Mouse (Mus musculus) CH12.LX (cell line): ENCODE measurements around the gene Atg5. TPM values are rescaled to one million over a fixed set of nuclear protein-coding genes. Genes with fewer than 3 reads are reported as not detected.

Experiments used
- DNase-seq: peaks from one replicate; pipeline ENCODE4 v3.0.0-alpha.2; 2013; ENCODE audit errors: extremely low read depth
- H3K27ac ChIP-seq: 2 replicates; pipeline ENCODE4 v1.5.1; 2012; ENCODE audit warnings: low read depth, mild to moderate bottlenecking, control low read depth, moderate library complexity; ENCODE audit not compliant: insufficient read depth
- H3K27me3 ChIP-seq: replicated peaks from 2 replicates; pipeline ENCODE3; 2012; ENCODE audit warnings: inconsistent platforms
- H3K36me3 ChIP-seq, 2 experiments: replicated peaks in 1 of 2; 2 replicates each; pipeline versions ENCODE3 to v1.6.1; 2012; ENCODE audit warnings: inconsistent platforms in 1 of 2, low read length in 1 of 2, mild to moderate bottlenecking in 1 of 2, mixed read lengths in 1 of 2, moderate library complexity in 1 of 2; ENCODE audit not compliant: control insufficient read depth in 1 of 2, insufficient read depth in 1 of 2
- H3K4me1 ChIP-seq, 2 experiments: 2 replicates each; pipeline ENCODE4 v1.6.1; 2012; ENCODE audit warnings: inconsistent platforms in 1 of 2, moderate library complexity in 1 of 2; ENCODE audit not compliant: insufficient read depth in 2 of 2, control insufficient read depth in 1 of 2
- H3K4me2 ChIP-seq: 2 replicates; pipeline ENCODE4 v1.6.1; 2012; ENCODE audit warnings: low read depth, mild to moderate bottlenecking, control low read depth; ENCODE audit not compliant: poor library complexity, insufficient read depth, severe bottlenecking
- H3K4me3 ChIP-seq, 3 experiments: fragments of 150-350 bp in 1 of 3; sonication (generic) in 1 of 3; replicated peaks in 1 of 3; 2 replicates each; pipeline versions ENCODE3 to v1.5.1; 2011 to 2012; ENCODE audit warnings: low read depth in 2 of 3, low read length in 2 of 3, mild to moderate bottlenecking in 2 of 3, moderate library complexity in 2 of 3, control low read depth in 1 of 3, improper control_type of control experiment in 1 of 3, inconsistent platforms in 1 of 3, mixed read lengths in 1 of 3; ENCODE audit not compliant: poor library complexity in 1 of 3
- H3K79me2 ChIP-seq: replicated peaks from 2 replicates; pipeline ENCODE4 v1.6.1; 2012; ENCODE audit warnings: mild to moderate bottlenecking, moderate library complexity; ENCODE audit not compliant: control insufficient read depth, poor library complexity, insufficient read depth, severe bottlenecking; ENCODE audit errors: extremely low read depth
- H3K9ac ChIP-seq: 2 replicates; pipeline ENCODE4 v1.6.1; 2012; ENCODE audit warnings: low read depth, mild to moderate bottlenecking, control low read depth, moderate library complexity; ENCODE audit not compliant: insufficient read depth
- H3K9me3 ChIP-seq: replicated peaks from 2 replicates; pipeline ENCODE3; 2012; ENCODE audit warnings: low read length, inconsistent platforms, mixed read lengths
- BHLHE40 ChIP-seq: IDR thresholded peaks from 2 replicates; pipeline ENCODE4 v1.6.1; 2011; ENCODE audit warnings: mild to moderate bottlenecking, low read depth, low read length, improper control_type of control experiment
- CHD1 ChIP-seq: IDR thresholded peaks from 2 replicates; pipeline ENCODE4 v1.6.1; 2012; ENCODE audit warnings: low read depth, low read length, improper control_type of control experiment, inconsistent platforms
- CTCF ChIP-seq, 2 experiments: IDR thresholded peaks in 1 of 2; conservative IDR thresholded peaks in 1 of 2; 2 replicates each; pipeline ENCODE4 v1.5.1; 2011 to 2012; ENCODE audit warnings: low read depth in 2 of 2, low read length in 2 of 2, improper control_type of control experiment in 1 of 2, inconsistent platforms in 1 of 2, mild to moderate bottlenecking in 1 of 2, moderate library complexity in 1 of 2
- EP300 ChIP-seq: IDR thresholded peaks from 2 replicates; pipeline ENCODE4 v1.6.1; 2011; ENCODE audit warnings: low read length, improper control_type of control experiment
- ETS1 ChIP-seq: conservative IDR thresholded peaks from 2 replicates; pipeline ENCODE4 v1.6.1; 2012; ENCODE audit warnings: low read depth, mild to moderate bottlenecking, inconsistent platforms, low read length, improper control_type of control experiment, moderate library complexity
- IRF4 ChIP-seq: IDR thresholded peaks from 2 replicates; pipeline ENCODE4 v1.6.1; 2014; ENCODE audit warnings: low read depth, mild to moderate bottlenecking, inconsistent platforms, low read length, improper control_type of control experiment
- MAFK ChIP-seq: IDR thresholded peaks from 2 replicates; pipeline ENCODE4 v1.6.1; 2011; ENCODE audit warnings: low read length, improper control_type of control experiment; ENCODE audit not compliant: insufficient replicate concordance
- MAX ChIP-seq: IDR thresholded peaks from 2 replicates; pipeline ENCODE4 v1.6.1; 2011; ENCODE audit warnings: low read length, improper control_type of control experiment
- MEF2A ChIP-seq: IDR thresholded peaks from 2 replicates; pipeline ENCODE4 v1.6.1; 2014; ENCODE audit warnings: low read depth, mild to moderate bottlenecking, inconsistent platforms, low read length, improper control_type of control experiment, borderline replicate concordance
- MYC ChIP-seq: IDR thresholded peaks from 2 replicates; pipeline ENCODE4 v1.6.1; 2011; ENCODE audit warnings: low read depth, mild to moderate bottlenecking, improper control_type of control experiment, low read length
- NRF1 ChIP-seq: IDR thresholded peaks from 2 replicates; pipeline ENCODE4 v1.6.1; 2014; ENCODE audit warnings: low read depth, mild to moderate bottlenecking, inconsistent platforms, low read length, improper control_type of control experiment, moderate library complexity
- POLR2AphosphoS2 ChIP-seq: IDR thresholded peaks from 2 replicates; pipeline ENCODE4 v1.6.1; 2011; ENCODE audit warnings: low read depth, low read length, improper control_type of control experiment
- RAD21 ChIP-seq: IDR thresholded peaks from 2 replicates; pipeline ENCODE4 v1.6.1; 2011; ENCODE audit warnings: low read depth, mild to moderate bottlenecking, low read length, improper control_type of control experiment, moderate library complexity
- TBP ChIP-seq: conservative IDR thresholded peaks from 2 replicates; pipeline ENCODE4 v1.6.1; 2011; ENCODE audit warnings: low read depth, low read length, improper control_type of control experiment
- UBTF ChIP-seq: IDR thresholded peaks from 2 replicates; pipeline ENCODE4 v1.6.1; 2012; ENCODE audit warnings: low read depth, mild to moderate bottlenecking, inconsistent platforms, low read length, improper control_type of control experiment, moderate library complexity
- USF1 ChIP-seq: IDR thresholded peaks from 2 replicates; pipeline ENCODE4 v1.6.1; 2014; ENCODE audit warnings: low read depth, mild to moderate bottlenecking, inconsistent platforms, low read length, improper control_type of control experiment
- ZMIZ1 ChIP-seq: IDR thresholded peaks from 2 replicates; pipeline ENCODE4 v1.6.1; 2012; ENCODE audit warnings: low read depth, mild to moderate bottlenecking, inconsistent platforms, low read length, improper control_type of control experiment
- dilution Hi-C: fragments of 300-500 bp; cut with MboI; formaldehyde crosslinking; loops from 2 replicates; pipeline ENCODE4 v1.14.3; 2020; ENCODE audit warnings: low sequenced_read_pairs; ENCODE audit not compliant: extremely low pct_unique_long_range_greater_than_20kb, extremely low pct_ligation_motif_present
- in situ Hi-C: fragments of 300-500 bp; cut with MboI; formaldehyde crosslinking; loops from 3 replicates; pipeline ENCODE4 v1.14.3; 2019; ENCODE audit warnings: low sequenced_read_pairs, low pct_ligation_motif_present, low pct_unique_long_range_greater_than_20kb, mixed read lengths
- polyA plus RNA-seq: library from polyadenylated mRNA; unstranded; fragments of >175 nt; gene quantifications from 2 replicates; pipeline ENCODE4 v1.2.1, GENCODE M21; 2012; ENCODE audit warnings: low read depth; ENCODE audit not compliant: insufficient read length
- total RNA-seq, 2 experiments: library from RNA; depleted of rRNA; stranded (reverse); fragments of 300-350 nt in 1 of 2; fragments of >200 nt in 1 of 2; gene quantifications; 2 replicates each; pipeline ENCODE4 v1.2.3; 2012 to 2014

Gene Atg5
- total and polyA plus RNA-seq, 3 experiments: 15.6 to 47.5 (median 34.7) TPM

GRCm38 (mm10) chr10:44340928-44341327 lies 72.8 kb downstream of the Atg5 start:
- DNase-seq: no peak
- Histone ChIP-seq H3K27ac (no peak overlapping the region), H3K79me2 (no peaks in the 10 kb centered on the region), H3K9ac (no peak overlapping the region), H3K9me3 (peaks cover 4% of the 10 kb centered on the region)
- dilution Hi-C loops: no loop called here
- in situ Hi-C loops: no loop called here
- TF ChIP-seq UBTF (no peak), BHLHE40 (no peak), USF1 (no peak), MAX (no peak), RAD21 (no peak), ETS1 (no peak), POLR2AphosphoS2 (no peak), MYC (no peak), CTCF (conservative IDR thresholded peaks at IDR 0.05 in 1 of 2, IDR thresholded peaks at IDR 0.05 in 1 of 2; ENCODE audit: low read depth in 2 of 2, low read length in 2 of 2) (no peak), EP300 (no peak), MAFK (no peak), CHD1 (no peak), ZMIZ1 (no peak), IRF4 (no peak), TBP (no peak), MEF2A (no peak)
- TF ChIP-seq, all 38 proteins: peak for 0
- peaks cover 5 to 62% of the 10 kb centered on the region in 2 experiments for H3K4me1 ChIP-seq
- no peaks in the 10 kb centered on the region for H3K27me3 ChIP-seq
- no peak overlapping the region for H3K4me3 ChIP-seq
- H3K4me2 ChIP-seq: no peak overlapping the region
- peaks cover 0 to 37% of the 10 kb centered on the region in 2 experiments for H3K36me3 ChIP-seq

GRCm38 (mm10) chr10:44341826-44342521 lies 73.8 kb downstream of the Atg5 start:
- no peak for DNase-seq
- H3K9me3 ChIP-seq: peaks cover 4% of the 10 kb centered on the region
- H3K27me3 ChIP-seq: no peaks in the 10 kb centered on the region
- H3K4me2 ChIP-seq: no peak overlapping the region
- no peak overlapping the region for H3K9ac ChIP-seq
- no peak overlapping the region for H3K27ac ChIP-seq
- H3K79me2 ChIP-seq: no peaks in the 10 kb centered on the region
- H3K4me3 ChIP-seq: no peak overlapping the region
- peaks cover 0 to 32% of the 10 kb centered on the region in 2 experiments for H3K36me3 ChIP-seq
- dilution Hi-C loops: no loop called here
- TF ChIP-seq NRF1 (no peak), MAFK (no peak)
- in situ Hi-C loops: no loop called here
- peaks cover 5 to 68% of the 10 kb centered on the region in 2 experiments for H3K4me1 ChIP-seq
